Mouse (Mus musculus): Measurements from ENCODE around the gene Use1. TPM values are rescaled to one million over a fixed set of nuclear protein-coding genes. Genes with fewer than 3 reads are reported as not detected.

Gene Use1
- polyA plus RNA-seq, 1 experiment: 180 TPM

- H3K79me2 ChIP-seq (ENCODE audit: control insufficient read depth, insufficient read depth): peaks cover 19% of the 10 kb centered on the region
- H3K27me3 ChIP-seq (ENCODE audit: control insufficient read depth, insufficient read depth, insufficient read length): no peaks in the 10 kb centered on the region
- H3ac ChIP-seq (ENCODE audit: control insufficient read depth, insufficient read length): no peak overlapping the region
- H3K4me2 ChIP-seq (ENCODE audit: low read depth): no peak overlapping the region
- no peaks in the 10 kb centered on the region for H3K36me3 ChIP-seq (ENCODE audit: control insufficient read depth, insufficient read depth)
- no peak overlapping the region for H3K4me3 ChIP-seq
- TF ChIP-seq POLR2A (IDR thresholded peaks at IDR 0.05; ENCODE audit: insufficient read length, low read depth) (no peak), MYOD1 (IDR thresholded peaks at IDR 0.05; ENCODE audit: control insufficient read depth in 1 of 3, insufficient read length in 2 of 3, low read depth in 2 of 3) (peak in 1 of 3 experiments; percentile 21), MYOG (IDR thresholded peaks at IDR 0.05; ENCODE audit: control insufficient read depth in 1 of 3, insufficient read depth in 1 of 3, insufficient read length in 2 of 3, low read depth in 2 of 3) (peak in 1 of 3 experiments; percentile 51)
Measured at GRCm38 (mm10) chr8:71383860-71384259, 17.2 kb downstream of the Use1 start.

- no peaks in the 10 kb centered on the region for H3K36me3 ChIP-seq (ENCODE audit: control insufficient read depth, insufficient read depth)
- H3K4me2 ChIP-seq (ENCODE audit: low read depth): no peak overlapping the region
- no peak overlapping the region for H3K4me3 ChIP-seq
- TF ChIP-seq POLR2AphosphoS2 (IDR thresholded peaks at IDR 0.05; ENCODE audit: insufficient read length, low read depth): no peak
- no peak for TF ChIP-seq MYOD1 (IDR thresholded peaks at IDR 0.05; ENCODE audit: control insufficient read depth in 1 of 3, insufficient read length in 2 of 3, low read depth in 2 of 3)
- TF ChIP-seq REST (IDR thresholded peaks at IDR 0.05; ENCODE audit: insufficient read depth, insufficient read length): no peak
- TF ChIP-seq E2F4 (IDR thresholded peaks at IDR 0.05; ENCODE audit: insufficient read depth): no peak
- no peak for TF ChIP-seq TCF3 (IDR thresholded peaks at IDR 0.05; ENCODE audit: insufficient read length, low read depth)
- TF ChIP-seq CEBPB (IDR thresholded peaks at IDR 0.05; ENCODE audit: insufficient read depth, poor library complexity, severe bottlenecking): no peak
- TF ChIP-seq SRF (IDR thresholded peaks at IDR 0.05; ENCODE audit: control insufficient read depth, insufficient read length, low read depth): no peak
- TF ChIP-seq TCF12 (IDR thresholded peaks at IDR 0.05; ENCODE audit: insufficient read depth, poor library complexity, severe bottlenecking): no peak
- TF ChIP-seq MYOG (IDR thresholded peaks at IDR 0.05; ENCODE audit: control insufficient read depth in 1 of 3, insufficient read depth in 1 of 3, insufficient read length in 2 of 3, low read depth in 2 of 3): no peak
- no peak for TF ChIP-seq MAX (IDR thresholded peaks at IDR 0.05; ENCODE audit: low read depth)
- no peak for TF ChIP-seq USF1 (IDR thresholded peaks at IDR 0.05; ENCODE audit: low read depth)
- TF ChIP-seq POLR2A (IDR thresholded peaks at IDR 0.05; ENCODE audit: insufficient read length, low read depth): no peak
- peaks cover 8% of the 10 kb centered on the region for H3K79me2 ChIP-seq (ENCODE audit: control insufficient read depth, insufficient read depth)
- no peak overlapping the region for H3ac ChIP-seq (ENCODE audit: control insufficient read depth, insufficient read length)
- H3K27me3 ChIP-seq (ENCODE audit: control insufficient read depth, insufficient read depth, insufficient read length): no peaks in the 10 kb centered on the region
Measured at GRCm38 (mm10) chr8:71385212-71385835, 18.7 kb downstream of the Use1 start.

- H3K79me2 ChIP-seq (ENCODE audit: control insufficient read depth, insufficient read depth): no peaks in the 10 kb centered on the region
- no peak overlapping the region for H3K4me2 ChIP-seq (ENCODE audit: low read depth)
- H3K36me3 ChIP-seq (ENCODE audit: control insufficient read depth, insufficient read depth): no peaks in the 10 kb centered on the region
- no peaks in the 10 kb centered on the region for H3K27me3 ChIP-seq (ENCODE audit: control insufficient read depth, insufficient read depth, insufficient read length)
- no peak overlapping the region for H3K4me3 ChIP-seq
- H3ac ChIP-seq (ENCODE audit: control insufficient read depth, insufficient read length): no peak overlapping the region
- TF ChIP-seq MYOG (IDR thresholded peaks at IDR 0.05; ENCODE audit: control insufficient read depth in 1 of 3, insufficient read depth in 1 of 3, insufficient read length in 2 of 3, low read depth in 2 of 3) (no peak), POLR2A (IDR thresholded peaks at IDR 0.05; ENCODE audit: insufficient read length, low read depth) (no peak), TCF3 (IDR thresholded peaks at IDR 0.05; ENCODE audit: insufficient read length, low read depth) (no peak), TCF12 (IDR thresholded peaks at IDR 0.05; ENCODE audit: insufficient read depth, poor library complexity, severe bottlenecking) (no peak), CEBPB (IDR thresholded peaks at IDR 0.05; ENCODE audit: insufficient read depth, poor library complexity, severe bottlenecking) (no peak), REST (IDR thresholded peaks at IDR 0.05; ENCODE audit: insufficient read depth, insufficient read length) (no peak), USF1 (IDR thresholded peaks at IDR 0.05; ENCODE audit: low read depth) (no peak), MYOD1 (IDR thresholded peaks at IDR 0.05; ENCODE audit: control insufficient read depth in 1 of 3, insufficient read length in 2 of 3, low read depth in 2 of 3) (no peak), SRF (IDR thresholded peaks at IDR 0.05; ENCODE audit: control insufficient read depth, insufficient read length, low read depth) (no peak), E2F4 (IDR thresholded peaks at IDR 0.05; ENCODE audit: insufficient read depth) (no peak), MAX (IDR thresholded peaks at IDR 0.05; ENCODE audit: low read depth) (no peak), POLR2AphosphoS2 (IDR thresholded peaks at IDR 0.05; ENCODE audit: insufficient read length, low read depth) (no peak)
Measured at GRCm38 (mm10) chr8:71388267-71388666, 21.6 kb downstream of the Use1 start.

- TF ChIP-seq E2F4 (IDR thresholded peaks at IDR 0.05; ENCODE audit: insufficient read depth): no peak
- TF ChIP-seq POLR2AphosphoS2 (IDR thresholded peaks at IDR 0.05; ENCODE audit: insufficient read length, low read depth): no peak
- TF ChIP-seq REST (IDR thresholded peaks at IDR 0.05; ENCODE audit: insufficient read depth, insufficient read length): no peak
- TF ChIP-seq USF1 (IDR thresholded peaks at IDR 0.05; ENCODE audit: low read depth): no peak
- TF ChIP-seq MAX (IDR thresholded peaks at IDR 0.05; ENCODE audit: low read depth): no peak
- no peak for TF ChIP-seq CEBPB (IDR thresholded peaks at IDR 0.05; ENCODE audit: insufficient read depth, poor library complexity, severe bottlenecking)
- no peak for TF ChIP-seq TCF3 (IDR thresholded peaks at IDR 0.05; ENCODE audit: insufficient read length, low read depth)
- TF ChIP-seq SRF (IDR thresholded peaks at IDR 0.05; ENCODE audit: control insufficient read depth, insufficient read length, low read depth): no peak
- no peak for TF ChIP-seq TCF12 (IDR thresholded peaks at IDR 0.05; ENCODE audit: insufficient read depth, poor library complexity, severe bottlenecking)
- no peak for TF ChIP-seq MYOD1 (IDR thresholded peaks at IDR 0.05; ENCODE audit: control insufficient read depth in 1 of 3, insufficient read length in 2 of 3, low read depth in 2 of 3)
- no peak for TF ChIP-seq POLR2A (IDR thresholded peaks at IDR 0.05; ENCODE audit: insufficient read length, low read depth)
- TF ChIP-seq MYOG (IDR thresholded peaks at IDR 0.05; ENCODE audit: control insufficient read depth in 1 of 3, insufficient read depth in 1 of 3, insufficient read length in 2 of 3, low read depth in 2 of 3): no peak
- Histone ChIP-seq H3K27me3 (ENCODE audit: control insufficient read depth, insufficient read depth, insufficient read length) (no peaks in the 10 kb centered on the region), H3K4me2 (ENCODE audit: low read depth) (no peak overlapping the region), H3ac (ENCODE audit: control insufficient read depth, insufficient read length) (no peak overlapping the region), H3K36me3 (ENCODE audit: control insufficient read depth, insufficient read depth) (no peaks in the 10 kb centered on the region), H3K4me3 (no peak overlapping the region), H3K79me2 (ENCODE audit: control insufficient read depth, insufficient read depth) (no peaks in the 10 kb centered on the region)
Measured at GRCm38 (mm10) chr8:71391696-71392095, 25.0 kb downstream of the Use1 start.

Data from myocyte (in vitro differentiated cells).